Mouse (Mus musculus) cerebellum, adult 9-11 months (tissue): ENCODE measurements around the gene Carm1.
"Not testable (repeated sequence)": the region's sequence is repeated elsewhere in the genome, so short reads cannot be mapped to it uniquely, and the experiment has no call there.

Experiments
- DNase-seq: peaks from one replicate; pipeline ENCODE4 v3.0.0; 2022

The Carm1 gene

DNA sequence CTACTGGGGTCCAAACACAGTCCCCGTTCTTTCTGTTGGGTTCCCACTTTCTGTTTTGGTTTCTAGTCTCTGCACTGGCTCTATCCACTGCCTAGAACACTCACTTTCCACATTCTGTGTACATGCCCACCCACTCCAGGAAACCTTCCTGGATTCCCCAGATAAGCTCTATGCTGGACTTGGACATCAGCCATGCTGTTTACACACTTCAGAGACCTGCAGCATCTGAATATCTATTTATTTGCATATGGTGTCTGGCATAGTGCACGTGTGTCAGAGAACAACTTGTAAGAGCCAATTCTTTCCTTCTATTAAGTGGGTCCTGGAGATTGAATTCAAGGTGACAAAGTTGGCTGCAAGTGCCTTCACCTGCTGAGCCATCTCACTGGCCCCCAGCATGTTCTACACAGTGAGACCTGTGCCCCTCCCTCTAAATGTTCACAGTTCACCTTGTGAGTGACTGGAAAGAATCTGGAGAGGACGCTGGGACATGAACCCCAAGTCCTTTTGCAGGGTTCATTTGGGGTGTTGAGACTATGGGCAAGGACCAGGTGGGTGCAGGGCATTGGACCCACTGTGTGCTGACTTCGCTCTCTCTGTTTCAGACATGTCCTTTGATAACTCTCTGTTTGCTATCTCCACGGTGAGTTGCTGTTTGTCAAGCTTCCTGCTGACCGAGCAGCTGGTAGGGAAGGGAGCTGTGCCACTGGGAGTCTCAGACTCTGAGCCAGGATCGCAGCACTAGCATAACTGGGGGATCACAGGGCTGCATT is 6.5 kb upstream of the Carm1 start:
- DNase-seq: no peak

DNA sequence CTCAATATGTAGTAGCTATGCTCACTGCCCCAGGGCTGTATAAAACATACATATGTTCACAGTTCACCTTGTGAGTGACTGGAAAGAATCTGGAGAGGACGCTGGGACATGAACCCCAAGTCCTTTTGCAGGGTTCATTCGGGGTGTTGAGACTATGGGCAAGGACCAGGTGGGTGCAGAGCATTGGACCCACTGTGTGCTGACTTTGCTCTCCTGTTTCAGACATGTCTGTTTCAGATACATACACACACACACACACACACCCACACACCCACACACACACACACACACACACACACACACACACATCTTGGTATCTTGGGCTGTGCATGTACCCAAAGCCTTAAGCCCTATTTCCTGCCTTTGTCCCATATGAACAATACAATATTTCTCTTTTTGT is 4.7 kb upstream of the Carm1 start:
- DNase-seq: not testable (repeated sequence)

DNA sequence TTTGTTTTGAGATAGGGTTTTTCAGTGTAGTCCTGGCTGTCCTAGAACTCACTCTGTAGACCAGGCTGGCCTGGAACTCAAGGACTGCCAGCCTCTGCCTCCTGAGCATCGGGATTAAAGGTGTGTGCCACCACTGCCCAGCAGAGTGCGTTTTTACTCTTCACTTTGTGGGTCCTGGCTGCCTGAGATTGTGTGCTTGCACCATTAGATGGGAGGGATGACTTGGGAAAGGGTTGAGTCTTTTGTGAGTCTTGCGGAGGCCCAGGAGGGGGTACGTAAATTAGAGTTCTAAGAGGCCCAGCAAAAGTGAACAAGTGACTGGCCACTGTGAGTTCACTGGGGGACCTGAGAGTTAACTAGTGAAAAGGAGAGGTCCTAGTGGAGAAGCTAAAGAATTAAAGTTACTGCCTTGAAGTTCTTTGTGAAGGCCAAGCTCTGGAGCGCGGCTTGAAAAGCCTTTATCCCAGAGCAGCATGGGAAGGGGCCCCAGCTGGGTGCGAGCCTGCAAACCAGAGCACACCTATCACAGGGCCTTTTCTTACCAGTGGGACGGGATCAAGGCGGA is 1.3 kb upstream of the Carm1 start:
- DNase-seq: no peak

DNA sequence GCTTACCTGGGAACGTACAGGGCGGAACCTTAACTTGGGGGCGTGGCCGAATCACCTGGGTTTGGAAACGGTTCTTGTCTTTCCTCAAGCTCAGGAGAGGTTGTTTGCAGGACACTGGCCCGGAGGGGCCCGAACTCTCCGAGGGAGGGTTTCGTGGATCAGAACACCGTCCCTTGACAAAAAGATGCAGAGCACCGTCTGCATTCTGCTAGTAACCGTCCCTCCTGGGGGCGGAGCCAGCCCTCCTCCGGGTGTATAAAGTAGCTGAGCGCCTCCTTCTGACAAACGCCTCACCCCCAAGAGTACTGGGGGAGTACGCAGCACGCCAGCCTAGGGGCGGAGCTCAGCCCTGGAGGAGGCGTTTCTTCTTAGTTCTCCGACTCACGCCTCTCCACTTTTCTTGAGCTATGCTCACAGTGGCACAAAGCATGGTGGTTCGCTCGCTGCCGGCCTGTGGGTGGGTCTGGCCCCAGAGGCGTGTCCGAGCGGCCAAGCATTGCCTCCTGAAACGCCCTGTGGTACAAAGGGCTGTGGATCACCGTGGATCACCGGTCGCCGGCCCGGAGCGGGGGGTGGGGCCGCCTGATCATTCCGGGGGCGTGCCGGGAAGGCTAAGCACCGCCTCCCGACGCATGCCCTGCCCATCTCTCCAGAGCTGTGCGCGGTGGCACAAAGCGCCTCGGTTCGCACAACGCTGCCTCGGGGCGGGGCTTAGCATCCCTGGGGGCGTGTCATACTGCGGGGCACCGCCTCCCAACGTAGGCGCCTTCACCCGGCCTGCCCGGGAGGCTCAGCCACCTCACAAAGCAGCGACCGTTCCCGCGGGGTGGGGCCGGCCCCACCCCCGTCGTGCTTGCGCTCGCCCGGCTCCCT is 542 bp upstream of the Carm1 start:
- DNase-seq: peak; percentile 99

DNA sequence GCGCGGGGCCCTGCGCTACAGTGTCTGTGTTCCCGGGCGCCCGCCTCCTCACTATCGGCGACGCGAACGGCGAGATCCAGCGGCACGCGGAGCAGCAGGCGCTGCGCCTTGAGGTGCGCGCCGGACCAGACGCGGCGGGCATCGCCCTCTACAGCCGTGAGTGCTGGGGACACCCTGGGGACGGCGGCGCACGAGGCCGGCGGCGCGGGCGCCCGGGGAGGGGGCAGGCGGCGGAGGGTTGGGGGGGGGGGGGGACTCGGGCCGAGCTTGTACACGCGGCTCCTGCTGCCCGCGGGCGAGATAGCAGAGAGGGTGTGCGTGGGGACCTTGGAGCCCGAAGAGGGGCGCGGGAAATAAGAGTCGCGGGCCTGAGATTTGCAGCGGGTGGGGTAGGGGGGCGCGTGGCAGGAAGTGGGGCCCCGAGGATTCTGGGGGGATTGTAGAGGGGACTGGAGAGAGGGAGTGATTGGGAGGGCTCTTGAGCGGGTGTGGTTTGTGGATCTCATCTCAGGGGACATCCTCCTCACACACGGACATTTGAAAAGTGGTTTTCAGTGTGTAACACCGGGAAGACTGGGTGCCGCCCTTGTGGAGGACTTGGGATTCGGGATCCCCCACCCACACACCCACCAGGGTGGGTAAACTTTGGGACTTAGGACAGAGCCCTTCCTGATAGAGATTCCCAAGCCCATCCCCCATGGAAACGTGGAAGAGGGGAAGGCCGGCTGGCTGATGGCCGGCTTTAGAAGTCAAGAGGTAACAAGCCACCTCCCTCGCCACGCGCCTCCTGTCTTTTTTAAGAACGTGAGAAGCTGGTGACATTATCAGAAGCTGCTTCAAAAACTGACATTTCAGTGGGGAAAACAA is 614 bp downstream of the Carm1 start:
- peak; percentile 80 for DNase-seq

DNA sequence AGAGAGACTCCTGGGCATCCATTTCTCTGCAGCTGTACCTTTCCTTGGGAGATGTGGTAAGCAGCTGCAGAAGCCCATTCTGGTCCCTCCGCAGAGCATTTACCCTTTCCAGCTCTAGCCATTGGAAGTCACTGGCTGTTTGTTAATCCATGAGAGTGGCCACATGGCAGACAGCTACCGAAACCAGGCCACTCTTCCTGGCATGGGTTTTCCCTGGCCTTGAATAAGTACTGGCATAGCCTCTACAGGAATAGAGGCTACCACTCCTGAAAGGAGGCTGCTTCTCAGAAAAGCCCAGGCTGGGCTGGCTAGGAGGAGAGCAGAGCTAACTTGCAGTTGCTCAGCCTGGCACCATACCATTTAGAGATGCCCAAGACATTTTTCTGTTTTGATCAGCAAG is 4.4 kb downstream of the Carm1 start:
- no peak for DNase-seq

DNA sequence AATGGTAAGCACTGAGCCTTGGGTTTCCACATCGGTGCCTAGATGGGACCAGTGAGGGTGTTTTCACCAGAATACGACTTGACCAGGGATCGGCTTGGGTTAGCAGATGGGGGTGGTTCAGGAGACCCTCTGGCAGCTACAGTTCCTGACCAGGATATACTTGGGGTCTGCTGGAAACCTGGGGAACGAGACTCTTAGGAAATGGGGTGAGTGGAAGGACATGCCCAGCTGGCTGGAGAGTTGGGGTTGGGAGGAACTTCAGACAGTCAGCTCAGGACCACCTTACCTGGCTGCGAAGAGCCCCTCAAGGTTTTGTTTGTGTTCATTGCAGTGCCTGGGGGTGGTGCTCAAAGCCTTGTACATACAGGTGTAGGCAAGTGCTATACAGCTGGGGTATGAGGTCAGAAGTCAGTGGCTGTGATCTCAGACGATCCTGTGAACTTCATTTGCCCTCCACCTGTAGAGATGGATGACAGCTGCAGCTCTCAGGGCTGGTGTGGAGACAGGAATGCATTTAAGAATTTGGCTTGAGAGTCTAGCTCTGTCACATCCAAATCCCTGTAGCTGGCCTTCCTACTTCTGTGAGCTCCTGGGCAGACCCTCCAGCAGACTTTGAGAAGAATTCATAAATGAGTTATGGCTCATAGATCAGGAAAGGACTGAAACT is 7.0 kb downstream of the Carm1 start:
- no peak for DNase-seq

DNA sequence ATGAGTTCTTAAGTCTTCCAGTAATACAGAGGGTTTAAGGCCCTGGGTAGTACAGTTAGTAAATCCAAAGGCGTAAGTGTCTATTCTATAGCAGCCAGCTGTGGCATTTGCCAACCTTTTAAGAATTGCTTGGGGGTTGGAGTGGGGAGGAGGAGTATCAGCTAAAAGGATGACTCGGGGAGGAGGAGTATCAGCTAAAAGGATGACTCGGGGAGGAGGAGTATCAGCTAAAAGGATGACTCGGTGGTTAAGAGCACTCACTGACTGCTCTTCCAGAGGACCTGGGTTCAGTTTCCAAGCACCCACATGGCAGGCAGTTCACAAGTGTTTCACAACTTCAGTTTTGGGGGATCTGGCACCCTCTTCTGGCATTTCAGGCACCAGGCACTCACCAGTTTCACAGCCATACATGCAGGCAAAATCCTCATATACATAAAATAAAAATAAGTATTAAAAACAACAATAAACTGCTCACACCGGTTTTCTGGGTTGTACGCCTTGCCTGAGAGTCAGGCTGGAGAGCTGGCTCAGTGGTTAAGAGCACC is 8.6 kb downstream of the Carm1 start:
- no peak for DNase-seq

DNA sequence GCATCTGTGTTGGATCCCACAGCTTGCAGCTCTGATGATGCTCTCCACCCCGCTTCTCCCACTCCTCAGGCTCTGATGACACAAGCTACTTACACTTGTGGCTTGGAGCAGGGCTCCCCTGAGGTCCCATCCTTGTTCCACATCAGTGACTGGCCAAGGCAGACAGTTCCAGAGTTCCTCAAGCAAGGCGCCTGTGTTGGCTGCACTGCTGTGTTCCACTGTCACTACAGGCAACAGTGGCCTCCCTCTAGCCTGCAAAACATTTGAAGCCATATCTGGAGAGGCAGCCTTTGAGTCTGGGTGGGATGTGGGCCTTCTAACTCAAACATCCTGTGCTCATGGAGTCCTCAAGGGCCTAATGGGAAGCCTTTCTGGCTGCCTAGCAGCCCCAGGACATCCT is 10.3 kb downstream of the Carm1 start:
- DNase-seq: no peak

DNA sequence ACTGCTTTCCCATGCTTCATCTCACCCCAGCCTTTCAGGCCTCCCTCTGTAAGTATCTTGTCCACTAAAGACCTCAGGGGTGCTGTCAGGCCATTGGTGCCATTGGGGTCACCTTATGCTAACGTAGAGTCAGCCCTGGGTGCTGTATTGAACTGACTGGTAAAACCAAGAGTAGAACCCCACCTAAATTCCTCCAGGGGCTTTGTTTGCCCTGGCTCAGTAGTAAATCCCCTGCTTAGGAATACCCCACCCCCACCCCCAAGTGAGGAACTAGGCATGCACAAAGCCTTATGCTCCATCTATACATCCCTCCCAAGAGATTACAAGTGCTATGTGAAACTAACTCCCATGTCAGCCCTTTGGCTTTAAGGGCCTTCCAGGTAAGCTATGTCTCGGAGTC is 10.9 kb downstream of the Carm1 start:
- no peak for DNase-seq

DNA sequence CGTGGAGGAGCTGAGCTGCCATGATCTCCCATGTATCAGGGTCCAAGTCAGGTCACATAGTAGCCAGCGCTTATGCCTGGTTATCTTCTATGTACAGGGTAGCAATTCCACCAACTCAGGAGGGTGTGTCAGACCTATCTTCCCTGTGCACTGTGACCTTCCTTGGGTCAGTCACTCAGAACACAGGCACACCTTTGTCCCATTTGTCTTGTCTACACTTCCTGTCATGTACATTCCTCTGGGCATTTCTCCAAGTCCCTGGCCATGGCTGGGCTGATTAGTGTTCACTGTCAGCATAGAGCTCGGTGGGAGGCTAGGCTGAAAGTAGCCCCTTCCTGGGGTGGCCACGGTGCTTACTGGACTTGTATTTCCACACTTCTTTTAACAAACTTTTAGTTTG is 11.7 kb downstream of the Carm1 start:
- DNase-seq: no peak

DNA sequence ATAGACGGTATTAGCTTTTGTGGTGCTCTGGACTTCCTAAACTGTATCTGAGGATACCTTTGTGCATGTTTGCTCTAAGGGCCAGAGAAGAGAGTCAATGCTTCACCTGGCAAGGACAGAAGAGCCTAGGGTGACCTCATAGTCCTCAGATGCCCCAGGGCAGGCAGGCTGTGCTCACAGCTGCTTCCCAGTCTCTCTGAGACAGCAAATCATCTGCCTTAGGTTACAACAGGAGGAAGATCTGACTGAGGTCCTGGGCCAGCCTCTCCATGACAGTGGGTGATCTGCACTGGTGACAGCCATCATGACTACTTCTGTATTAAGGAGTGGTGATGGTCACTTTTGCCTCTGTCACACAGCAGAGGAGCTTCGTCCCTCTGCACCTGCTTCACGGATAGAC is 12.5 kb downstream of the Carm1 start:
- no peak for DNase-seq

DNA sequence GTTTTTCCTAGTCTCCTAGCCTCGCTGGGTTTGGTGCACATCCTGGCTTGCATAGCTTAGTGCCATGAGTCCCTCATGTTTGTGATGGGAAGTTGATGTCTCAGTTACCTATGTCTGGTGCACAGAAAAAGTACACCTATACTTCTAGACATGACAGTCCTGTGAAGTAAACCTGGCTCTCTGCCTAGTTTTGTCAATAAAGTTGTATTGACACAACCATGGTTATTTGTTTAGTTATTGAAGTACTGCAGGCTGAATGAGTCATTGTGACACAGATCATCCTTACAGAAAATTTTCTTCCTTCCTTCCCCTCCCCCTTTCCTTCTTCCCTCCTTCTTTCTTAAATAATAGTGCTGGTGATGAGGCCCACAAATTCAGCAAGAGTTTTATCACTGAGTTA is 17.7 kb downstream of the Carm1 start:
- no peak for DNase-seq

DNA sequence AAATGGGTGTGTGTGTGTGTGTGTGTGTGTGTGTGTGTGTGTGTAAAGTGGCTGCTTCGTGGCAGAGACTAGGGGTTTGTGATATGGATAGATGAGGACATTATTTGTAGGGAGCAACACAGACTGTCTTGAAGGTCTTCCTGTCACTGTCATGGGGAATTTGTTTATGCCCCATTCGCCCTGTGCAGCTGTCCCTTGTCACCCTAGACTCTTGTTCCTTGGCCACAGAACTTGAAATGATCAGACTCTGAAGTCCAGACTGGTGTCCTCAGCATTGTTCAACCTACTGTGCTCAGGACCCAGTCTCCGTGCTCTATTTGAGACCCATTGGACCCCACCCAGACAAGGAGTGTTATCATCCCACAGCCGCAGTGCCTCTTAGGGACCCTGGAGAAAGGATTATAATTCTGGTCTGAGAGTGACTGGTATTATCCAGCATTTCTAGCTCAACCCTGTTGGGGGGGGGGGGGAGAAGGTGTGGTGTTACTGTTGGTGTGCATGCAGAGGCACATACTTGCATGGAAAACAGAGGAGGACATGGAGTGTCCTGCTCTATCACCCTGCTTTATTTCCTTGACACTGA is 18.4 kb downstream of the Carm1 start:
- DNase-seq: no peak

DNA sequence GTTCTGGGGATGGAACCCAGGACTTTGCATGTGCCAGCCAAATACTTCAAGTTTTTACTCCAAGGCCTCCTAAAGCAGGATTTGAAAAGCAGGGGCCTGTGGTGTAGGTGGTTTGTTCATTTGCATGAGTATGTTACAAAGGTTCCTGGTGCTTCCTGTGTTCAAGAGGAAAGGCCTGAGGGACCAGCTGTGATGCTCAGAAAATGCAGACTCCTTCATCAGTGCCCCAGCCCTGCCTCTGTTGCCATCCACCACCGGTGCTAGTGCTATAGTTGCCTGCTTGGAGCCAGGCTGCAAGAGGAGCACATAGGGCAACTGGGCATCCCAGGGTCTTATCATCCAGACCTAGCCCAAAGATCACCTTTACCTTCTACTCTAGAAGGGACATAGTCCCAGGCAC is 19.8 kb downstream of the Carm1 start:
- no peak for DNase-seq

DNA sequence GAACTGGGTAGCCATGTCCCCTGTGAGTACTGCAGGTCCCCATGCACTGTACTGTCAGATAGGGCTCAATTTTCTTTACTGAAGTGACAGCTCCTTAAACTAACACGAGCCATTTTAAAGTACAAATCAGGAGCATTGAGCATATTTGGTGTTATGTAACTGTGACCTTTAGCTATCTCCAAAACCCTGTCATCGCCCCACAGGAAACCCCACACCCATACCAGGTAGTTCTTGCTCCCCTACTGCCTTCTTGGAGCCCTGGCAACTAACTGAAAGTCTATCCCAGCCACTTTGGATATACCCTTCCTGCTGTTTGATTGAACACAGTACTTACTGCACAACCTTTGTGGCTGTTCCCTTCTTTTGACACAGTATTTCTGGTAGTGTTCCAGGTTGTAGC is 20.4 kb downstream of the Carm1 start:
- DNase-seq: no peak

DNA sequence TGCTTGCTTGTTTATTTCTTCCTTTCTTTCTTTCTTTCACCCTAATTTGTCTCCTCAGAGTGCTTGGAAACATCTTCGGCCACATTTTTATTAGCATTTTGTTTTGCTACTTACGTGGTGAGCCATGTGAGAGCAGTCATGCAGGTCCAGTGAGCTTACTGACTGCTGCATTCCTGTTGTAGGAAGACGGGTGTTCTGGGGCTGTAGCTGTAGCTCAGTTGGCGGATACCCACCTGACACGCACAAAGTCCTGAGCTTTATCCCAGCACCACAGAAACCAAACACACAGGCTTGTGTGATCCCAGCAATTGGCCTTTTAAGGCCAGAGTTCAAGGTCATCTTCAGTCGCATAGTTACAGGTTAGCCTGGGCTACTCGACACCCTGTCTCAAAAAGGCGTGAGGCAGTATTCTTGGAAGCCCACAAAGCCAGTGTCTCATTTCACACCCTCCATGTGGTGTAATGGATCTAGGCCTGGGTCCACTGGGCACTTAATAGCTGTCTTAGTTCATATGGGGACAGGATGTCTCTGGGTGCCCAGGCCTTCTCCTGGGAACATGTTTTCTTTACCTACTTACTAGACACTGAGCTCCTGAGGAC is 22.1 kb downstream of the Carm1 start:
- no peak for DNase-seq

DNA sequence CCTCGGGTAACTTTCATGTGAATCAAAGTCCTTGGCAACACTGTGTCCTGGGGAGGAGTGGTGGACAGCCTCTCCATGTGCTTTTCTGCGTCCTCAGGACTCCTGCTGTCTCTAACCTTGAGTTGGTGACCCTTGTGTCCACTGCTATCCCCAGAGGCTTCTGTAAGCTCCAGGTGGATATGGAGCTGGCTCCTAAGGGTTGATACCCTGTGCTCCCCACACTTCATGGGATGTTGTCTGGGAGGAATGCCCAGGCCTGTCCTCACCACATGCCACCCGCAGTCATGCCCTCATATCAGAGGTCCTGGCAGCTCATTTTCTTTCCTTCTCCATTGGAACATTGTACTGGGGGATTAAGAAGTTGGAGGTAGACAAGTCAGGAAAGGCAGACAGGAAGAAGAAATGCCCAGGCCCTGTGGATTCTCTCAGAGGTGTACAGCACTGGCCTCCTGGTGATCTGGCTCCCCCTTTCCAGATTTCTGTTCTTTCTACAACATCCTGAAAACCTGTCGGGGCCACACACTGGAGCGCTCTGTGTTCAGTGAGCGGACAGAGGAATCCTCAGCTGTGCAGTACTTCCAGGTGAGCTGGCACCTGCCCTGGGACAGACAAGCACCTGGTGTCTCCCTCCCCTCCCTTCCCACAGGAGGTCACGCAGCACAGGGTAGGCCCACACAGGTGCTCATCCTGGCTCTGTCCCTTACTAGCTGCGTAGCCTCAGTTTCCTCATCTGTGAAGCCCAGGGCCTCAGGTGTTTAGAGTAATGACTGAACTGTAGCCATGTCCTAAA is 27.5 kb downstream of the Carm1 start:
- DNase-seq: no peak

DNA sequence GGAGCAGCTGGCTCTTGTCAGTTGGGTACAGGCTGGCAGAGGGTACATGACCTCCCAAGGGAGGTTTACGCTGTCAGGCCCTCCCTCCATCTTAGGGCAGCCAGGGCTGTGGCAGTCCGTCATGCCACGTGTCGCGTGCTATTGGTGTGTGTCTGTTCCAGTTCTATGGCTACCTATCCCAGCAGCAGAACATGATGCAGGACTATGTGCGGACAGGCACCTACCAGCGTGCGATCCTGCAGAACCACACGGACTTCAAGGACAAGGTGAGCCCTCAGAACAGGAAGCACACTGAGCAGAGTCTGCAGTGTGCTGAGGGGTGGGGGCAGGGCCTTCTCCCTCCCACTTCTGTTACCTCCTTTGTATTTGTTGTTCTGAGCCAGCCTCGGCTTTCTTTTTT is 28.6 kb downstream of the Carm1 start:
- DNase-seq: no peak

DNA sequence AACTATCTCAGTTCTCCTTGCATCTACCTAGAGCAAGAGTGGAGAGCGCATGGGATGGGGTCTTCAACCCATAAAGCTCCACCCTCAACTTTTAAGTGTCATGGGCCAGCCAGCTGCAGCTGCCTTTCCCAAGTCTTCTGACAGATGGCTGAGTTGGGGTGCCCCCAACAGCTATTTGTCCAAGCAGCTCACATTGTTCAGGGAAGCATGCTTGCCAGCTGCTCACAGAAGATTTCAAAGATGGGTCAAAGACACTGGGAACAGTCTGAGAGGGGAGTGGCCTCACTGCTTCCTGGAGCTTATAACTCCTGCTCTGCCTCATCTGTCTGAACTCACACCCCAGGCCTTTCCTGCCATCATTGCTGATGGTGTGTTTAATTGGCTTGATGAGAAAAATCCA is 29.6 kb downstream of the Carm1 start:
- no peak for DNase-seq

DNA sequence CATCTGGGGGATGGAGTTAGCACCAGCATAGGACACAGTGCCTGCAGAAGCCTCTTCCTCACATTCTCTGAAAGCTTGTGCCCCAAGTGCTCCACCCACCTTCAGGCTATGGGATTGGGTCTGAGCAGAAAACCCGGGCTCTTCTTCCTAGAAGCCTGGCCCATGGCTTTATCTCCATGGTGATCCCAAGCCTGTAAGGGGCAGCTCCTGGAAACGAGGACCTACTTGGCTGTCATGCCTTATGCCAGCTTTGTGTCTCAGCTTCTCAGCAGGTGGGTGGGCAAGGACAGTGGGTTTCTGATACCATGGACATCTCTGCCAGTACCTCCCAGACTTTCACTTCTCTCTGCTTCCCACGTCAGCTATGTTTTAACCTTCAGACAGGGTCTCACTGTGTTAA is 31.5 kb downstream of the Carm1 start:
- DNase-seq: no peak
